19 mouse cellular contexts compared by ENCODE assay signal in genomic region chr5:77154812-77155211, GRCm38 (mm10). TPM values are rescaled to one million over a fixed set of nuclear protein-coding genes. Genes with fewer than 3 reads are reported as not detected.
DNase-seq lines count a peak whose midpoint lies in the region; ATAC-seq lines count a peak whose summit lies in the region.
"Had no signal": no experiment of that assay in that cellular context is flagged by ENCODE, and none has a peak within 500 bp of the region (broad histone marks: within the 10 kb centered on the region; RNA-seq: fewer than 3 reads in every experiment).

No protein-coding gene starts in this region.

- no peaks in the 10 kb centered on the region for H3K9me3 ChIP-seq in lung, embryonic 15.5 days
- H3K9me3 ChIP-seq: forebrain, embryonic 15.5 days; limb, embryonic 10.5 days; liver, embryonic 15.5 days; midbrain, embryonic 13.5 days had no signal

- no peak overlapping the region for H3K9ac ChIP-seq in lung, embryonic 15.5 days
- H3K9ac ChIP-seq: forebrain, embryonic 15.5 days; liver, embryonic 15.5 days; midbrain, embryonic 13.5 days had no signal

- no peak overlapping the region for H3K4me2 ChIP-seq in lung, embryonic 15.5 days
- H3K4me2 ChIP-seq: forebrain, embryonic 15.5 days; heart, embryonic 11.5 days; liver, embryonic 15.5 days; midbrain, embryonic 13.5 days had no signal

- H3K36me3 ChIP-seq in lung, embryonic 15.5 days: no peaks in the 10 kb centered on the region
- H3K36me3 ChIP-seq: forebrain, embryonic 15.5 days; limb, embryonic 10.5 days; liver, embryonic 15.5 days; midbrain, embryonic 13.5 days had no signal

- no peaks in the 10 kb centered on the region for H3K27me3 ChIP-seq in lung, embryonic 15.5 days
- H3K27me3 ChIP-seq: forebrain, embryonic 15.5 days; liver, embryonic 15.5 days had no signal

- 28% methylated on average over 5 of the region's 5 CpGs for WGBS in lung, embryonic 15.5 days

- H3K4me1 ChIP-seq in lung, embryonic 15.5 days: peaks cover 29% of the 10 kb centered on the region
- H3K4me1 ChIP-seq: midbrain, embryonic 13.5 days had no signal

- no peak overlapping the region for H3K4me3 ChIP-seq in lung, embryonic 15.5 days
- H3K4me3 ChIP-seq: forebrain, embryonic 15.5 days; limb, embryonic 10.5 days; liver, embryonic 15.5 days; midbrain, embryonic 13.5 days had no signal

- peak; percentile 41 for DNase-seq in 416B (ENCODE audit: low read depth)
- peak; percentile 18 for DNase-seq in NIH3T3 (ENCODE audit: low read depth)
- DNase-seq in kidney, adult 9 months: no peak
- DNase-seq in ovary, adult 18-20 months (ENCODE audit: low spot score): no peak
- DNase-seq: adrenal gland, adult 8-10 months; cerebellum, adult 9-10 months; gastrocnemius, postnatal 10 days; kidney, adult 18-20 months; thymus, adult 18-20 months had no signal

- H3K27ac ChIP-seq in lung, embryonic 15.5 days: peak overlapping the region; percentile 85
- H3K27ac ChIP-seq: forebrain, embryonic 15.5 days; limb, embryonic 10.5 days; liver, embryonic 15.5 days; midbrain, embryonic 13.5 days had no signal

- ATAC-seq in lung, embryonic 15.5 days (ENCODE audit: borderline replicate concordance, extremely low read depth, low FRiP score, low TSS enrichment): peak; percentile 80
- ATAC-seq in megakaryocyte progenitor cell, adult 5-6 weeks (replicated peaks; ENCODE audit: poor library complexity): peak; percentile 59
- no peak for ATAC-seq in frontal cortex, adult (ENCODE audit: low TSS enrichment)
- ATAC-seq: forebrain, embryonic 15.5 days; hindbrain, embryonic 16.5 days; midbrain, embryonic 13.5 days had no signal

RNA-seq across cellular contexts. Expression of gene Hopx, which starts 39.9 kb away (rescaled TPM):
- polyA plus RNA-seq in lung, embryonic 15.5 days (2015; fragmentation: Nextera tagmentation; extraction: Ambion mirVana): 6.4 and 7.9 TPM in 2 replicates
- total RNA-seq in megakaryocyte progenitor cell, adult 5-6 weeks (2015): 5.5 TPM in 2 replicates
- 1.5 and 3.2 TPM in 2 replicates for total RNA-seq in megakaryocyte progenitor cell, adult 5-6 weeks (2017)
- polyA plus RNA-seq: limb, embryonic 10.5 days had no signal

RNA-seq across cellular contexts. Expression of gene Spink2, which starts 56.5 kb away (rescaled TPM):
- polyA plus RNA-seq in lung, embryonic 15.5 days (2015; fragmentation: Nextera tagmentation; extraction: Ambion mirVana): 1.6 and 2.2 TPM in 2 replicates
- 0.76 TPM in 1 of 2 replicates, not detected in the other for total RNA-seq in megakaryocyte progenitor cell, adult 5-6 weeks (2015)
- 0.79 TPM in 1 of 2 replicates, not detected in the other for total RNA-seq in megakaryocyte progenitor cell, adult 5-6 weeks (2017)
- total RNA-seq: adrenal gland, adult 8-10 months; layer of hippocampus, adult 18-20 months had no signal

Comparison
In these comparisons a context has a peak if more than half of its experiments do, and no peak if none do; other contexts are left out.
1. DNase-seq: peak in 416B (single experiment) and NIH3T3 (single experiment); none in kidney, adult 9 months (single experiment) and ovary, adult 18-20 months (single experiment).